Mouse (Mus musculus) spleen, embryonic (tissue): ENCODE results near the gene 9230102O04Rik.

Experiments
- CTCF ChIA-PET: fragments of 350-600 bp; sonication (Branson Sonifier 250); formaldehyde crosslinking; loops from one replicate; lab custom pipeline; 2022; lab: Charles Lee

Gene 9230102O04Rik

GRCm38 (mm10) chr2:9886031-9886430, 3.3 kb downstream of the 9230102O04Rik start:
- CTCF ChIA-PET = no interaction called here

GRCm38 (mm10) chr2:9885217-9885770, 4.0 kb downstream of the 9230102O04Rik start:
- CTCF ChIA-PET = no interaction called here

GRCm38 (mm10) chr2:9884533-9885216, 4.7 kb downstream of the 9230102O04Rik start:
- CTCF ChIA-PET = interaction anchor here (0.7 to 0.8 kb wide), 2 partner anchors 9 to 310 kb away, joined by 5 to 7 read pairs; no protein-coding TSS in a partner anchor

- CTCF ChIA-PET = interaction anchor here (0.6 to 0.8 kb wide), 4 partner anchors 9 to 311 kb away, joined by 5 to 8 read pairs (median 8); no protein-coding TSS in a partner anchor
These were observed 5.4 kb downstream of the 9230102O04Rik start for GRCm38 (mm10) chr2:9883803-9884532.

GRCm38 (mm10) chr2:9882926-9883802, 6.2 kb downstream of the 9230102O04Rik start:
- CTCF ChIA-PET = interaction anchor here (0.7 kb wide), 1 partner anchor 42 kb away, joined by 8 read pairs; no protein-coding TSS in a partner anchor

- CTCF ChIA-PET = interaction anchor here (0.6 kb wide), 1 partner anchor 14 kb away, joined by 8 read pairs; no protein-coding TSS in a partner anchor
These were observed 6.9 kb downstream of the 9230102O04Rik start for GRCm38 (mm10) chr2:9882371-9882925.

GRCm38 (mm10) chr2:9881611-9882023, 7.7 kb downstream of the 9230102O04Rik start:
- CTCF ChIA-PET = no interaction called here

- CTCF ChIA-PET = no interaction called here
These were observed 8.2 kb downstream of the 9230102O04Rik start, which contains the start of gene 4930412O13Rik for GRCm38 (mm10) chr2:9881051-9881591. Gene 4930412O13Rik (plus strand): TSS chr2:9881252.

GRCm38 (mm10) chr2:9880271-9880670, 9.1 kb downstream of the 9230102O04Rik start:
- CTCF ChIA-PET = interaction anchor here (0.7 kb wide), 1 partner anchor 511 kb away, joined by 11 read pairs; no protein-coding TSS in a partner anchor

GRCm38 (mm10) chr2:9879493-9879892, 9.8 kb downstream of the 9230102O04Rik start:
- CTCF ChIA-PET = interaction anchor here (0.6 kb wide), 1 partner anchor 13 kb away, joined by 5 read pairs; no protein-coding TSS in a partner anchor

GRCm38 (mm10) chr2:9879092-9879491, 10.2 kb downstream of the 9230102O04Rik start:
- CTCF ChIA-PET = interaction anchor here (0.6 kb wide), 1 partner anchor 13 kb away, joined by 5 read pairs; no protein-coding TSS in a partner anchor

- CTCF ChIA-PET = interaction anchor here (0.6 kb wide), 1 partner anchor 15 kb away, joined by 3 read pairs; no protein-coding TSS in a partner anchor
These were observed 10.7 kb downstream of the 9230102O04Rik start for GRCm38 (mm10) chr2:9878564-9879081.

- CTCF ChIA-PET = interaction anchor here (0.6 kb wide), 1 partner anchor 16 kb away, joined by 3 read pairs; no protein-coding TSS in a partner anchor
These were observed 11.3 kb downstream of the 9230102O04Rik start for GRCm38 (mm10) chr2:9877966-9878563.

- CTCF ChIA-PET = interaction anchor here (0.7 kb wide), 1 partner anchor 52 kb away, joined by 3 read pairs; no protein-coding TSS in a partner anchor
These were observed 12.0 kb downstream of the 9230102O04Rik start for GRCm38 (mm10) chr2:9877326-9877690.

GRCm38 (mm10) chr2:9876621-9877325, 12.6 kb downstream of the 9230102O04Rik start:
- CTCF ChIA-PET = interaction anchor here (0.7 kb wide), 1 partner anchor 51 kb away, joined by 3 read pairs; no protein-coding TSS in a partner anchor

- CTCF ChIA-PET = no interaction called here
These were observed 13.5 kb downstream of the 9230102O04Rik start for GRCm38 (mm10) chr2:9875676-9876357.

- CTCF ChIA-PET = no interaction called here
These were observed 14.1 kb downstream of the 9230102O04Rik start for GRCm38 (mm10) chr2:9875220-9875619.
